Mouse (Mus musculus): ENCODE results near the gene Cnbd2. TPM values are rescaled to one million over a fixed set of nuclear protein-coding genes. Genes with fewer than 3 reads are reported as not detected.

Gene Cnbd2
- total RNA-seq, 2 experiments from 2014 or later, result 7.1 to 9.3 TPM

- ATAC-seq (replicated peaks; ENCODE audit: low FRiP score, low TSS enrichment, poor library complexity, severe bottlenecking), result 0 out of 2 replicates have a peak, but pooled peaks have one; percentile 11
Measured at GRCm38 (mm10) chr2:156420694-156421380, 108.7 kb downstream of the Cnbd2 start, which contains the start of gene Epb41l1. Epb41l1 (plus strand) TSS chr2:156420909.

GRCm38 (mm10) chr2:156421381-156422110 lies 109.4 kb downstream of the Cnbd2 start:
- peak; percentile 37; the same call in 1 of the 2 replicates for ATAC-seq (replicated peaks; ENCODE audit: low FRiP score, low TSS enrichment, poor library complexity, severe bottlenecking)

GRCm38 (mm10) chr2:156422631-156423030 lies 110.5 kb downstream of the Cnbd2 start:
- ATAC-seq (replicated peaks; ENCODE audit: low FRiP score, low TSS enrichment, poor library complexity, severe bottlenecking), result no peak

- no peak for ATAC-seq (replicated peaks; ENCODE audit: low FRiP score, low TSS enrichment, poor library complexity, severe bottlenecking)
Measured at GRCm38 (mm10) chr2:156423672-156424071, 111.6 kb downstream of the Cnbd2 start.

Other genes with a start within 250 kb of the Cnbd2 start
- 1.6 and 5.0 TPM in 2 replicates for gene Spag4, start 247.1 kb upstream of the Cnbd2 start, total RNA-seq (2014; fragmentation: Nextera tagmentation)
- 1.8 TPM in 1 of 2 replicates, not detected in the other for gene Spag4, start 247.1 kb upstream of the Cnbd2 start, total RNA-seq (2017)
- gene Cpne1, start 200.3 kb upstream of the Cnbd2 start, total RNA-seq (2014; fragmentation: Nextera tagmentation), result 28.7 and 29.6 TPM in 2 replicates
- 15.0 and 19.9 TPM in 2 replicates for gene Cpne1, start 200.3 kb upstream of the Cnbd2 start, total RNA-seq (2017)
- 57.8 and 58.4 TPM in 2 replicates for gene Rbm12, start 200.3 kb upstream of the Cnbd2 start, total RNA-seq (2014; fragmentation: Nextera tagmentation)
- gene Rbm12, start 200.3 kb upstream of the Cnbd2 start, total RNA-seq (2017), result 48.4 and 48.5 TPM in 2 replicates
- 9.2 and 16.3 TPM in 2 replicates for gene Gm28036, start 185.2 kb upstream of the Cnbd2 start, total RNA-seq (2014; fragmentation: Nextera tagmentation)
- gene Gm28036, start 185.2 kb upstream of the Cnbd2 start, total RNA-seq (2017), result 30.6 and 54.8 TPM in 2 replicates
- gene Romo1, start 168.3 kb upstream of the Cnbd2 start, total RNA-seq (2014; fragmentation: Nextera tagmentation), result 197 and 326 TPM in 2 replicates
- gene Romo1, start 168.3 kb upstream of the Cnbd2 start, total RNA-seq (2017), result 12.3 and 18.2 TPM in 2 replicates
- 82.6 and 85.5 TPM in 2 replicates for gene Nfs1, start 168.1 kb upstream of the Cnbd2 start, total RNA-seq (2014; fragmentation: Nextera tagmentation)
- 58.6 and 61.5 TPM in 2 replicates for gene Nfs1, start 168.1 kb upstream of the Cnbd2 start, total RNA-seq (2017)
- 370 and 390 TPM in 2 replicates for gene Rbm39, start 132.1 kb upstream of the Cnbd2 start, total RNA-seq (2014; fragmentation: Nextera tagmentation)
- gene Rbm39, start 132.1 kb upstream of the Cnbd2 start, total RNA-seq (2017), result 690 and 765 TPM in 2 replicates
- 29.2 and 31.5 TPM in 2 replicates for gene Phf20, start 115.8 kb upstream of the Cnbd2 start, total RNA-seq (2014; fragmentation: Nextera tagmentation)
- gene Phf20, start 115.8 kb upstream of the Cnbd2 start, total RNA-seq (2017), result 56.1 and 84.1 TPM in 2 replicates
- gene Scand1, start 405 bp downstream of the Cnbd2 start, total RNA-seq (2014; fragmentation: Nextera tagmentation), result 4.1 TPM in 2 replicates
- gene Scand1, start 405 bp downstream of the Cnbd2 start, total RNA-seq (2017), result 16.5 and 48.7 TPM in 2 replicates
- not detected in 2 replicates for gene Epb41l1, start 108.6 kb downstream of the Cnbd2 start, total RNA-seq (2014; fragmentation: Nextera tagmentation)
- gene Epb41l1, start 108.6 kb downstream of the Cnbd2 start, total RNA-seq (2017), result 0.15 TPM in 1 of 2 replicates, not detected in the other
- gene Aar2, start 235.3 kb downstream of the Cnbd2 start, total RNA-seq (2014; fragmentation: Nextera tagmentation), result 20.2 and 21.2 TPM in 2 replicates
- gene Aar2, start 235.3 kb downstream of the Cnbd2 start, total RNA-seq (2017), result 8.3 and 16.9 TPM in 2 replicates

Data from megakaryocyte-erythroid progenitor cell, adult 5-6 weeks (primary cell).